Mouse (Mus musculus) bone marrow macrophage, adult 2 months (primary cell): Measurements from ENCODE around the gene Ulk1.

Experiments
- CTCF ChIP-seq: IDR thresholded peaks from 2 replicates; pipeline ENCODE4 v1.5.1; 2012; ENCODE audit warnings: low read depth, mild to moderate bottlenecking, low read length, moderate library complexity
- POLR2A ChIP-seq: IDR thresholded peaks from 2 replicates; pipeline ENCODE4 v1.6.1; 2012; ENCODE audit warnings: mild to moderate bottlenecking, low read depth, low read length, borderline replicate concordance

DNA sequence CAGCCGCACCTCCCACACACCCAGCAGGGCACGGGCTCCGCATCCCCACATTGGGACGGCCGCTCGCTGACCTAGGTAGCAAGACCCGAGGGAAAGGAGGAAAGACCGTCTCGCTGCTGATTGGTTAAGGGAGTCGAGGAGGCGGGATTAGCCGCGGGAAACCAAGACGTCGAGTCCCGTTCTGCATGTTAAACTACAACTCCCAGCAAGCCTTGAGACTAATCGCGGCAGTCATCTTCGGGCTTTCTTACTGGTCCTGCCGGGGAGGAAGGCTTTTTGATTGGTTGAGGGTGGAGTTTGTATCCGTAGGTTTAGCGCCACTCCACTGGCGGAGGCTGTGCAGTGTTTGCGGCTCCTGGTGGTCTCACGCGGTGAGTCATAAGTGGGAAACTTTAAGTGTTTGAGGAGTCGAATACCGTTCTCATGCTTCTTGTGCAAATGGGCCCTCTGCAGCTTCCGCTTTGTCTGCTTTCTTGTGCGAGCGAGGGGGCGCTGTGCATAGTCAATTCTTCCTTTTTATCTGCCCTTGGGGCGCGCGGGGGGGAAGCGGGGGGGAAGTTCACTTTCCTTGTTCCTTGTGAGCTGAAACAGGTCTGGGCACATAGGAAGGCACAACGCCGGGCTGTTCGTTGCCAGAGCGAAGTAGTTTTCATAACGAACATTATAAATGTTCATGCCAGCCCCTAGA, 29.9 kb upstream of the Ulk1 start, which contains the start of the genes Hscb and Chek2:
- TF ChIP-seq CTCF = peak; percentile 87
- peak; percentile 24 for TF ChIP-seq POLR2A
